Mouse (Mus musculus) CH12.LX (cell line): ENCODE measurements around the gene Gm12216.

ENCODE experiments used
- BHLHE40 ChIP-seq: IDR thresholded peaks from 2 replicates; pipeline ENCODE4 v1.6.1; 2011; ENCODE audit warnings: mild to moderate bottlenecking, low read depth, low read length, improper control_type of control experiment
- CTCF ChIP-seq, 2 experiments: IDR thresholded peaks in 1 of 2; conservative IDR thresholded peaks in 1 of 2; 2 replicates each; pipeline ENCODE4 v1.5.1; 2011 to 2012; ENCODE audit warnings: low read depth in 2 of 2, low read length in 2 of 2, improper control_type of control experiment in 1 of 2, inconsistent platforms in 1 of 2, mild to moderate bottlenecking in 1 of 2, moderate library complexity in 1 of 2
- MAX ChIP-seq: IDR thresholded peaks from 2 replicates; pipeline ENCODE4 v1.6.1; 2011; ENCODE audit warnings: low read length, improper control_type of control experiment
- POLR2A ChIP-seq: IDR thresholded peaks from 2 replicates; pipeline ENCODE4 v1.6.1; 2011; ENCODE audit warnings: low read depth, mild to moderate bottlenecking, improper control_type of control experiment, low read length
- USF2 ChIP-seq: conservative IDR thresholded peaks from 2 replicates; pipeline ENCODE4 v1.6.1; 2011; ENCODE audit warnings: low read depth, low read length, improper control_type of control experiment
- ZMIZ1 ChIP-seq: IDR thresholded peaks from 2 replicates; pipeline ENCODE4 v1.6.1; 2012; ENCODE audit warnings: low read depth, mild to moderate bottlenecking, inconsistent platforms, low read length, improper control_type of control experiment
- ZNF384 ChIP-seq: IDR thresholded peaks from 2 replicates; pipeline ENCODE4 v1.6.1; 2012; ENCODE audit warnings: low read depth, low read length, improper control_type of control experiment, inconsistent platforms

DNA sequence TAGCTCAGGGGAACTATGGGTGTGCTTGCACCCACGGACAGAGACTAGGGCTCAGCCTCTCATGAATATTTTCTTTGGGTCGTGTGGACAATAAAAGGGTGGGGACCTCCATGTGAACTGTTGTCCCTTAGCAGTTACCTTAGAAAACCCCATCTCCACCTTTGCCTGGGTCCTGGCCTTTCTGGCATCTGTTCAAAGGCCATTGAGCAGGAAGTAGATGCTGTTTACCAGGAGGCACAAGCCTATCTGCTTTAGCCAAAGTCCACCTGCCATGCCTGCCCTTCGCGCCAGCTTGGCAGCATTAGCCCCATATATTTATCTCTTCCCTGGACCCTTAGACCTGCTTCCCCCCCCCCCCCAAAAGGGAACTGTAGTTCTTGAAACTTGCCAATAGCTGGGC is 101.4 kb downstream of the Gm12216 start:
- TF ChIP-seq ZNF384: no peak
- no peak for TF ChIP-seq ZMIZ1
- TF ChIP-seq MAX: no peak
- TF ChIP-seq POLR2A: no peak
- TF ChIP-seq CTCF (conservative IDR thresholded peaks at IDR 0.05 in 1 of 2, IDR thresholded peaks at IDR 0.05 in 1 of 2; ENCODE audit: low read depth in 2 of 2, low read length in 2 of 2): no peak
- no peak for TF ChIP-seq USF2
- TF ChIP-seq BHLHE40: no peak
